21 mouse cellular contexts compared by ENCODE assay signal in the genomic region with DNA sequence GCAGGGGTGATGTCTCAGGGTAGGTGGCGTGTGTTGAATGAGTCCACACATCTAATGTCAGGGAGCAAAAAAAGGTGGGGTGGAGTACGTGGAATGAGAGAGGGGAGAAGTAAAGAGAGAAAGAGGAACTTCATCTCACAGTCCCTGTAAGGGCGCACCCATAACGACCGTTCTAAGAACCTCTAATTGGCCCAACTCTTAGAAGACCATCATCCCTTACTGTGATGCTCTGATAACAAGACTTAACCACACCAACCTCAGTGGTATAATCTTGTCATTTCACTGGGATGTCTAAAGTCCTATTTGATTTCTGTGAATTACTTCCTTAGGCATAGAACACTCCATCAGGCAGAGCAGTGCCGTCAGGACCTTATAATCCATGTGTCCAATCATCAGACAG.
"Had no signal": no experiment of that assay in that cellular context is flagged by ENCODE, and none has a peak within 500 bp of the region (broad histone marks: within the 10 kb centered on the region; RNA-seq: fewer than 3 reads in every experiment).

No protein-coding gene starts in this region.

- H3K4me3 ChIP-seq: kidney, embryonic 15.5 days; limb, embryonic 12.5 days; limb, embryonic 15.5 days; lung, embryonic 15.5 days; midbrain, embryonic 12.5 days; midbrain, embryonic 15.5 days; neural tube, embryonic 12.5 days; neural tube, embryonic 15.5 days; stomach, embryonic 15.5 days had no signal

- H3K9me3 ChIP-seq: kidney, embryonic 15.5 days; limb, embryonic 12.5 days; limb, embryonic 15.5 days; lung, embryonic 15.5 days; midbrain, embryonic 15.5 days; neural tube, embryonic 12.5 days; neural tube, embryonic 15.5 days; stomach, embryonic 15.5 days had no signal

- ATAC-seq: intestine, postnatal 0 days; midbrain, embryonic 15.5 days had no signal

- H3K27me3 ChIP-seq: kidney, embryonic 15.5 days; limb, embryonic 12.5 days; limb, embryonic 15.5 days; lung, embryonic 15.5 days; midbrain, embryonic 12.5 days; midbrain, embryonic 15.5 days; neural tube, embryonic 12.5 days; neural tube, embryonic 15.5 days; stomach, embryonic 15.5 days had no signal

- H3K9ac ChIP-seq: kidney, embryonic 15.5 days; limb, embryonic 12.5 days; limb, embryonic 15.5 days; lung, embryonic 15.5 days; midbrain, embryonic 12.5 days; midbrain, embryonic 15.5 days; neural tube, embryonic 12.5 days; neural tube, embryonic 15.5 days; stomach, embryonic 15.5 days had no signal

- H3K4me1 ChIP-seq: kidney, embryonic 15.5 days; limb, embryonic 12.5 days; limb, embryonic 15.5 days; lung, embryonic 15.5 days; midbrain, embryonic 12.5 days; midbrain, embryonic 15.5 days; neural tube, embryonic 12.5 days; neural tube, embryonic 15.5 days; stomach, embryonic 15.5 days had no signal

- H3K27ac ChIP-seq: kidney, embryonic 15.5 days; limb, embryonic 12.5 days; limb, embryonic 15.5 days; lung, embryonic 15.5 days; midbrain, embryonic 12.5 days; midbrain, embryonic 15.5 days; neural tube, embryonic 12.5 days; neural tube, embryonic 15.5 days; stomach, embryonic 15.5 days had no signal

- H3K4me2 ChIP-seq: kidney, embryonic 15.5 days; limb, embryonic 12.5 days; limb, embryonic 15.5 days; lung, embryonic 15.5 days; midbrain, embryonic 12.5 days; midbrain, embryonic 15.5 days; neural tube, embryonic 12.5 days; neural tube, embryonic 15.5 days; stomach, embryonic 15.5 days had no signal

- DNase-seq: kidney, adult 8-10 months; kidney, postnatal 10 days; kidney, postnatal 36 days; left cerebral cortex, postnatal 4 days; lung, adult 18-20 months; lung, postnatal 10 days; lung, postnatal 36 days; right cerebral cortex, adult 18-20 months; right cerebral cortex, postnatal 14 days; right cerebral cortex, postnatal 4 days; thymus, postnatal 25 days had no signal

- H3K36me3 ChIP-seq: kidney, embryonic 15.5 days; limb, embryonic 12.5 days; limb, embryonic 15.5 days; lung, embryonic 15.5 days; midbrain, embryonic 12.5 days; midbrain, embryonic 15.5 days; neural tube, embryonic 12.5 days; neural tube, embryonic 15.5 days; stomach, embryonic 15.5 days had no signal
